Mouse (Mus musculus): ENCODE results near the gene Robo2.
"Not testable (repeated sequence)": the region's sequence is repeated elsewhere in the genome, so short reads cannot be mapped to it uniquely, and the experiment has no call there.

Robo2 gene

GRCm38 (mm10) chr16:74200024-74200703 is 211.5 kb downstream of the Robo2 start:
- DNase-seq = no peak

GRCm38 (mm10) chr16:74192979-74193554 is 218.6 kb downstream of the Robo2 start:
- no peak for DNase-seq

GRCm38 (mm10) chr16:74191621-74192020 is 220.0 kb downstream of the Robo2 start:
- no peak for DNase-seq

- no peak for DNase-seq
Observed at GRCm38 (mm10) chr16:74182509-74183113, 229.0 kb downstream of the Robo2 start.

- DNase-seq = peak; percentile 23
Observed at GRCm38 (mm10) chr16:74172673-74173072, 239.0 kb downstream of the Robo2 start.

- no peak for DNase-seq
Observed at GRCm38 (mm10) chr16:74169642-74170041, 242.0 kb downstream of the Robo2 start.

DNA sequence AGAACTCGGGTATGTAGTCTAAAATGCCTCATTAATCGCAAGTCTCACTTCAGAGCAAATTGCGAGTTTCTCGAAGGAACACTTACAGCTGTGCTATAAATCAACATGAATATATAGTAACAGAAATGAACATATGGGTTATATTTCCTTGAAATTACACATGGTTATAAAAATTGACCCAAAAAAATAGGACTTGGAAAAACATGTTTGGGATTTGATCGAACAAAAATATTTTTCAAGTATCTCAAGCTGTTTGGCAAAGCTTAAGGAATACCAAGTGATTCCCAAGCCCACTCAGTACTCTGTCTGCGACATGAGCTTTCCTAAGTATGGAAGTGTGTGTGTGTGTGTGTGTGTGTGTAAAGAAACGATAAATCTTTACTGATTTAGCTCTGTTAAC is 242.5 kb downstream of the Robo2 start:
- DNase-seq = no peak

- DNase-seq = no peak
Observed at GRCm38 (mm10) chr16:74167832-74168231, 243.8 kb downstream of the Robo2 start.

DNA sequence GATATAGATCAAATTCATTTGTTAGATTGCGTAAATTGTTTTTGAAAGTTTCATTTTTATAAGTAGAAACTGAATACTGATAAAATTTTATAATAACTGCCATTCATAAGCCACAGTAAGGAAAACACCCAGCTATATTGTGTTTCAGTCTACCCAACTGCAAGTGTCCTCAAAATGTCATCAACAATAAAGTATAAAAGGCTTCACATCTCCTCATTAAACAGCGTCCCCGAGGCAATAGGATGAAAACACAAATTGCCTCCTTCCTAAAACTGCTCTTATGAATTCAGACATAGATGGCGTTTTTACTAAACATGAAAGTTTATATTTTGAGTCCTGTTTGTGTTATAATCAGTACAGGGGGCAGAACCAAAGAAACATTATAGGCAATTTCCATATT is 249.6 kb downstream of the Robo2 start:
- no peak for DNase-seq

DNA sequence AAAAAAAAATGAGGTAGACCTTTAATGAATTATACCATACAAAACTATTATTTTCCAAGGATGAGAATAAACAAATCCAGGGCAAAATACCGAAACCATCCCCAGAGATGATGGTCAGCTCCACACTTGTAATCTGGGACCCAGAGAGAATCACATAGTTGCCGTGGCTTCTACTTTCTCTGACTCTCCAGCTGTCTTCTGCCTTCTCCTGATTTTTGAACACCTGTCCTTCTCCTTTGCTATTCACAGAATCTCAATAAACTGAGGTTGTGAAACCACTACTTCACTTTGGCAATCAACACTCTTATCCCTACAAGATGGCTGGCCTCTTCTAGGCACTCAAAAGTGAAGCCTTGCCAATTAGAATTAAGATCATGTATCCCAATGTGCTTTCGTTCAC is 252.4 kb downstream of the Robo2 start:
- no peak for DNase-seq

DNA sequence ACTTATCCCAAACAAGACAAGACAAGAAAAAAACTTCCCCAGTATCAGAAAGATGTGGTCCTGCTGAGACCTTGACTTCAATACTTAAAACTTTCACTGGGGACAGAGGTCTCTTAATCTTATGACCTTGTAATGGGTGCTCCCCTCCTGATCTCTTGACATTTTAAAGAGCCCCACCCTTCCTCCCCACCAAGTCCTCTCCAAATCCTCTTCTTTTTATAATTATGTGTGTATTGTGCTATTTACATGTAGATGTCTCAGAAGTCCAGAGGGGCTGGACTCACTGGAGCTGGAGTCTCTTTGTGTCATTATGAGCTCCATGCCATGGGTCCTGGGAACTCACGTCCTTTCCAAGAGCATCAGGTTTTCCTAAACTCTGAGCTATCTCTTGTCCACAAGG is 275.4 kb downstream of the Robo2 start:
- DNase-seq = no peak

GRCm38 (mm10) chr16:74132833-74133232 is 278.8 kb downstream of the Robo2 start:
- DNase-seq = no peak

DNA sequence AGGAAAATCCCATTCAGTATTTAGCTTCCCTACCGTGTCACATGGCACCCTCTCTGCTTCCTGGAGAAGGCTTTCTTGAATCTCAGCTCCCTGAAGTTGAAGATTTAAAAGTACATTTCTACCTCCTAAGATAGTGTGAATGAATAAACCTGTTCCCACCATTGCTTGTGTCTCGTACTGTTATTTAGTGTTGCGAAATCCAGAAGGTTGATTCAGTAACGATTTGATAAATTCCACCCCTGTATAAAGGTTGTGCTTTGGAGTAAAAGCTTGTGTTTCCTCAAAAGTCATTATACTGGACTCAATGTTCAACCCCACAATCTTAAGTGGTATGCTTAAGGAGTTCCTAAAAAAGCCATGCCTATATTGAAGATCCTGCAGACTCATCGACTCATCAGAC is 280.3 kb downstream of the Robo2 start:
- DNase-seq = no peak

GRCm38 (mm10) chr16:74128443-74128983 is 283.1 kb downstream of the Robo2 start:
- no peak for DNase-seq

DNA sequence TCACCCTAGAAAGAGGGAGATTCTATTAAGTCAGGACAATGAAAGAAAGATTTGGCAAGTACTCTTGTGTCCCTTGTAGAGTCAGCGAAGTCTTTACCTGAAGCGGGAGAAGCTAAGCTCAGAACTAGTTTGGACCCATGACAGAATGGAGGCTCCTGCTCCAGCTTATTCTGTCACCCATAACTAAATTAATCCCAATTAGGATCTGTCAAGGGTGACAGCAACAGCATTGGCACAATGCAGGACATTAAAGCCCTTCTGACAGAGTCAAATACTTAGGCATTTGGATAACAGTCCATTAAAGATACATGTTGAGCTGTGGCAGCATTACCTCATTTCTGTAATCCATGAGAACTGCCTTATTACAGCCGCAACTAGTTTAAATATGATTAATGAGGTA is 298.5 kb downstream of the Robo2 start:
- no peak for DNase-seq

DNA sequence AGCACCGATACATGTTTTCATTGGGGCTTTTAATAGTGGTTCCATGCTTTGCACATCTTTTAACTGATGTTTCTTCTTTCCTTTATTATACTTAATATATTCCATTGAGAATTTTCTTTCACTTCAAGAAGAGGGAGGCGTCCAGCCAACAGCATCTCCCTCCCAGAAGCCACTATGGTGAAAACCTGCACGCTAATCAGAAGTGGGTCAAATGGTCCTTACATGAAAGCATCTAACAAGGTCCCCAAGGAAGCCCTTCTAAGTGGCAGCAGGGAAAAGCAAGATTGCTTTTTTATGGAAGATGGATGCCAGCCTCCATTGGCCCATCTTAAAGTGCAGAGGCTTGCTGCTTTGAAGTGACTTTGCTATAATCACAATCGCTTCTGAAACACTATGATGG is 300.5 kb downstream of the Robo2 start:
- DNase-seq = no peak

- DNase-seq = not testable (repeated sequence)
Observed at GRCm38 (mm10) chr16:74104449-74104848, 307.2 kb downstream of the Robo2 start.

GRCm38 (mm10) chr16:74092997-74093801 is 318.4 kb downstream of the Robo2 start:
- peak; percentile 68 for DNase-seq

GRCm38 (mm10) chr16:74089951-74090350 is 321.7 kb downstream of the Robo2 start:
- DNase-seq = no peak

DNA sequence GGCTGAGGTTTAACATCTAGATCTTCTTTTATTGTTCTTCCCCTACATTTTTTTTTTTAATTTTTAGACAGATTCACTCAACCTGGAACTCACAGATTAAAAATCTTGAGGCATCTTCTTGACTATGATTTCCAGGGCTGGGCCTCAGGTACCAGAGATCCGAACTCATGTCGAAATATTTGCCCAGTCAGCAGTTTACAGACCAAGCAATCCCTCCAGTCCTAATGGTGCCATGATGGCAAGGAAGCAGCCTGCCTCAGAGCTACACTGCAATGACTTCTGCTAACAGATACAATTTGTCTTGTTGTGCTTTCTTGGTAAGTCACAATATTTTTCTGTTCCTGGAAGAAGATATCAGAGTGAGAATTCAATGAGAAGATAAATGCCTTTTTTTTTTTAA is 327.4 kb downstream of the Robo2 start:
- no peak for DNase-seq

- DNase-seq = no peak
Observed at GRCm38 (mm10) chr16:74072671-74073070, 339.0 kb downstream of the Robo2 start.

GRCm38 (mm10) chr16:74070628-74071027 is 341.0 kb downstream of the Robo2 start:
- DNase-seq = no peak

GRCm38 (mm10) chr16:74065958-74066357 is 345.7 kb downstream of the Robo2 start:
- DNase-seq = peak; percentile 10

All from embryo, embryonic 11 days (tissue).